ENCODE assay signal across 15 mouse cellular contexts in genomic region chr10:70066497-70067168, GRCm38 (mm10). TPM values are rescaled to one million over a fixed set of nuclear protein-coding genes. Genes with fewer than 3 reads are reported as not detected.
DNase-seq lines count a peak whose midpoint lies in the region; ATAC-seq lines count a peak whose summit lies in the region.
"Had no signal": no experiment of that assay in that cellular context is flagged by ENCODE, and none has a peak within 500 bp of the region (broad histone marks: within the 10 kb centered on the region; RNA-seq: fewer than 3 reads in every experiment).

No protein-coding gene starts in this region.

- no peaks in the 10 kb centered on the region for H3K9me3 ChIP-seq in forebrain, embryonic 14.5 days (replicated peaks; ENCODE audit: control insufficient read depth, low read length)
- H3K9me3 ChIP-seq in forebrain, embryonic 12.5 days: peaks cover 4% of the 10 kb centered on the region; the same call in 1 of the 2 replicates
- H3K9me3 ChIP-seq in midbrain, embryonic 13.5 days: no peaks in the 10 kb centered on the region
- H3K9me3 ChIP-seq in midbrain, embryonic 11.5 days (ENCODE audit: control insufficient read depth, low read length): no peaks in the 10 kb centered on the region
- H3K9me3 ChIP-seq in hindbrain, embryonic 14.5 days (ENCODE audit: control insufficient read depth, low read length): 0 out of 2 replicates have a peak, but pooled peaks cover 8% of the 10 kb centered on the region
- no peaks in the 10 kb centered on the region for H3K9me3 ChIP-seq in neural tube, embryonic 14.5 days (ENCODE audit: control insufficient read depth, low read length)
- H3K9me3 ChIP-seq: heart, embryonic 15.5 days; limb, embryonic 15.5 days had no signal

- no peaks in the 10 kb centered on the region for H3K27me3 ChIP-seq in forebrain, embryonic 14.5 days (replicated peaks; ENCODE audit: control insufficient read depth, insufficient read depth, low read length)
- H3K27me3 ChIP-seq in forebrain, embryonic 12.5 days: no peaks in the 10 kb centered on the region
- H3K27me3 ChIP-seq in midbrain, embryonic 13.5 days: no peaks in the 10 kb centered on the region
- no peaks in the 10 kb centered on the region for H3K27me3 ChIP-seq in midbrain, embryonic 11.5 days (ENCODE audit: control insufficient read depth, insufficient read depth, low read length)
- H3K27me3 ChIP-seq in hindbrain, embryonic 14.5 days (ENCODE audit: control insufficient read depth, insufficient read depth, low read length): no peaks in the 10 kb centered on the region
- H3K27me3 ChIP-seq in neural tube, embryonic 14.5 days (ENCODE audit: control insufficient read depth, insufficient read depth, low read length): no peaks in the 10 kb centered on the region
- H3K27me3 ChIP-seq: heart, embryonic 15.5 days; limb, embryonic 15.5 days had no signal

- 36% methylated on average over 8 of the region's 8 CpGs for WGBS in forebrain, embryonic 14.5 days
- 56% methylated on average over 8 of the region's 8 CpGs for WGBS in forebrain, embryonic 12.5 days
- WGBS in midbrain, embryonic 13.5 days: 30% methylated on average over 8 of the region's 8 CpGs
- WGBS in midbrain, embryonic 11.5 days: 58% methylated on average over 8 of the region's 8 CpGs
- 34% methylated on average over 8 of the region's 8 CpGs for WGBS in hindbrain, embryonic 14.5 days
- WGBS in neural tube, embryonic 14.5 days: 32% methylated on average over 8 of the region's 8 CpGs

- no peak overlapping the region for H3K4me2 ChIP-seq in forebrain, embryonic 14.5 days (ENCODE audit: low read length)
- H3K4me2 ChIP-seq in forebrain, embryonic 12.5 days: no peak overlapping the region
- no peak overlapping the region for H3K4me2 ChIP-seq in midbrain, embryonic 13.5 days (replicated peaks)
- no peak overlapping the region for H3K4me2 ChIP-seq in midbrain, embryonic 11.5 days
- no peak overlapping the region for H3K4me2 ChIP-seq in hindbrain, embryonic 14.5 days (replicated peaks)
- no peak overlapping the region for H3K4me2 ChIP-seq in neural tube, embryonic 14.5 days (ENCODE audit: low read depth, low read length)
- H3K4me2 ChIP-seq: heart, embryonic 15.5 days; limb, embryonic 15.5 days had no signal

- H3K4me1 ChIP-seq in forebrain, embryonic 14.5 days (ENCODE audit: control insufficient read depth, insufficient read depth, low read length): no peaks in the 10 kb centered on the region
- H3K4me1 ChIP-seq in forebrain, embryonic 12.5 days: peaks cover 7% of the 10 kb centered on the region; the same call in 1 of the 2 replicates
- peaks cover 8% of the 10 kb centered on the region for H3K4me1 ChIP-seq in midbrain, embryonic 13.5 days (replicated peaks)
- no peaks in the 10 kb centered on the region; the same call in 1 of the 2 replicates for H3K4me1 ChIP-seq in midbrain, embryonic 11.5 days (ENCODE audit: control insufficient read depth, insufficient read depth, low read length)
- H3K4me1 ChIP-seq in hindbrain, embryonic 14.5 days (replicated peaks; ENCODE audit: control insufficient read depth, insufficient read depth, low read length): 0 out of 2 replicates have a peak, but pooled peaks cover 5% of the 10 kb centered on the region
- 0 out of 2 replicates have a peak, but pooled peaks cover 2% of the 10 kb centered on the region for H3K4me1 ChIP-seq in neural tube, embryonic 14.5 days (ENCODE audit: control insufficient read depth, insufficient read depth, low read length)
- H3K4me1 ChIP-seq: heart, embryonic 15.5 days had no signal

- H3K27ac ChIP-seq in forebrain, embryonic 14.5 days (ENCODE audit: low read depth, low read length): no peak overlapping the region
- no peak overlapping the region for H3K27ac ChIP-seq in forebrain, embryonic 12.5 days
- no peak overlapping the region for H3K27ac ChIP-seq in midbrain, embryonic 13.5 days
- H3K27ac ChIP-seq in midbrain, embryonic 11.5 days (ENCODE audit: low read depth, low read length): no peak overlapping the region
- H3K27ac ChIP-seq in hindbrain, embryonic 14.5 days: peak overlapping the region; percentile 14; the same call in 1 of the 2 replicates
- peak overlapping the region; percentile 57; the same call in 1 of the 2 replicates for H3K27ac ChIP-seq in neural tube, embryonic 14.5 days (ENCODE audit: low read depth, low read length)
- H3K27ac ChIP-seq: heart, adult 2 months; heart, embryonic 15.5 days; limb, embryonic 15.5 days had no signal

- H3K36me3 ChIP-seq in forebrain, embryonic 14.5 days (ENCODE audit: control insufficient read depth, insufficient read depth, low read length): no peaks in the 10 kb centered on the region
- H3K36me3 ChIP-seq in forebrain, embryonic 12.5 days (replicated peaks): no peaks in the 10 kb centered on the region
- no peaks in the 10 kb centered on the region for H3K36me3 ChIP-seq in midbrain, embryonic 13.5 days
- no peaks in the 10 kb centered on the region for H3K36me3 ChIP-seq in midbrain, embryonic 11.5 days (ENCODE audit: control insufficient read depth, insufficient read depth, low read length)
- H3K36me3 ChIP-seq in hindbrain, embryonic 14.5 days (replicated peaks; ENCODE audit: control insufficient read depth, insufficient read depth): no peaks in the 10 kb centered on the region
- H3K36me3 ChIP-seq in neural tube, embryonic 14.5 days (ENCODE audit: control insufficient read depth, insufficient read depth, low read length): no peaks in the 10 kb centered on the region
- H3K36me3 ChIP-seq: heart, embryonic 15.5 days; limb, embryonic 15.5 days had no signal

- DNase-seq in forebrain, embryonic 14.5 days (ENCODE audit: low spot score): peak; percentile 47
- no peak for DNase-seq in midbrain, embryonic 11.5 days (ENCODE audit: low spot score, missing footprints)
- no peak for DNase-seq in hindbrain, embryonic 14.5 days (ENCODE audit: low spot score)
- DNase-seq in embryo, embryonic 10 days (ENCODE audit: low spot score): no peak
- DNase-seq in natural killer cell, adult 2 months (ENCODE audit: low spot score in 2 of 2): no peak
- DNase-seq: B cell, adult 2 months; cerebellum, postnatal 36 days; heart, adult 2 months; liver, postnatal 0 days; thymus, postnatal 25 days had no signal

- no peak overlapping the region for H3K9ac ChIP-seq in forebrain, embryonic 14.5 days (ENCODE audit: low read length)
- H3K9ac ChIP-seq in forebrain, embryonic 12.5 days: no peak overlapping the region
- no peak overlapping the region for H3K9ac ChIP-seq in midbrain, embryonic 13.5 days (replicated peaks)
- no peak overlapping the region for H3K9ac ChIP-seq in midbrain, embryonic 11.5 days (ENCODE audit: low read length)
- no peak overlapping the region for H3K9ac ChIP-seq in hindbrain, embryonic 14.5 days
- H3K9ac ChIP-seq in neural tube, embryonic 14.5 days (replicated peaks; ENCODE audit: low read depth, low read length): no peak overlapping the region
- H3K9ac ChIP-seq: heart, embryonic 15.5 days; limb, embryonic 15.5 days; liver, postnatal 0 days had no signal

- ATAC-seq in forebrain, embryonic 14.5 days: peak; percentile 74
- ATAC-seq in forebrain, embryonic 12.5 days (ENCODE audit: low FRiP score): no peak
- peak; percentile 79 for ATAC-seq in midbrain, embryonic 13.5 days
- ATAC-seq in midbrain, embryonic 11.5 days (ENCODE audit: low FRiP score): no peak
- peak; percentile 37; the same call in 1 of the 2 replicates for ATAC-seq in hindbrain, embryonic 14.5 days (ENCODE audit: low FRiP score)
- ATAC-seq in neural tube, embryonic 14.5 days (ENCODE audit: low read depth): peak; percentile 80
- ATAC-seq: liver, postnatal 0 days had no signal

- H3K4me3 ChIP-seq in forebrain, embryonic 14.5 days (ENCODE audit: low read depth, low read length): no peak overlapping the region
- no peak overlapping the region for H3K4me3 ChIP-seq in forebrain, embryonic 12.5 days (replicated peaks)
- H3K4me3 ChIP-seq in midbrain, embryonic 13.5 days (replicated peaks): no peak overlapping the region
- no peak overlapping the region for H3K4me3 ChIP-seq in midbrain, embryonic 11.5 days (ENCODE audit: low read depth, low read length)
- no peak overlapping the region for H3K4me3 ChIP-seq in hindbrain, embryonic 14.5 days (replicated peaks; ENCODE audit: low read length)
- H3K4me3 ChIP-seq in neural tube, embryonic 14.5 days (ENCODE audit: low read depth, low read length): no peak overlapping the region
- H3K4me3 ChIP-seq: heart, adult 2 months; heart, embryonic 15.5 days; limb, embryonic 15.5 days had no signal

RNA-seq across cellular contexts. Expression of gene Ccdc6, which starts 30.3 kb away (rescaled TPM):
- 22.8 and 25.8 TPM in 2 replicates for polyA plus RNA-seq in forebrain, embryonic 14.5 days (2014; fragmentation: Nextera tagmentation; extraction: Ambion mirVana)
- 15.9 TPM in 2 replicates for polyA plus RNA-seq in forebrain, embryonic 12.5 days (2016; fragmentation: Nextera tagmentation; extraction: Ambion mirVana)
- 21.1 and 21.7 TPM in 2 replicates for polyA plus RNA-seq in midbrain, embryonic 13.5 days (2015; fragmentation: Nextera tagmentation; extraction: Ambion mirVana)
- 22.3 and 23.5 TPM in 2 replicates for polyA plus RNA-seq in midbrain, embryonic 11.5 days (2014; fragmentation: Nextera tagmentation; extraction: Ambion mirVana)
- polyA plus RNA-seq in hindbrain, embryonic 14.5 days (2014; fragmentation: Nextera tagmentation; extraction: Ambion mirVana): 29.6 and 30.1 TPM in 2 replicates
- polyA plus RNA-seq in neural tube, embryonic 14.5 days (2014; fragmentation: Nextera tagmentation; extraction: Ambion mirVana): 31.4 and 43.6 TPM in 2 replicates

Comparison
In these comparisons a context has a peak if more than half of its experiments do, and no peak if none do; other contexts are left out.
1. ATAC-seq: peak in forebrain, embryonic 14.5 days (single experiment), midbrain, embryonic 13.5 days (single experiment), hindbrain, embryonic 14.5 days (single experiment) and neural tube, embryonic 14.5 days (single experiment); none in forebrain, embryonic 12.5 days (single experiment) and midbrain, embryonic 11.5 days (single experiment).
2. H3K27ac ChIP-seq: peak in hindbrain, embryonic 14.5 days (single experiment) and neural tube, embryonic 14.5 days (single experiment); none in forebrain, embryonic 14.5 days (single experiment), forebrain, embryonic 12.5 days (single experiment), midbrain, embryonic 13.5 days (single experiment) and midbrain, embryonic 11.5 days (single experiment).